Mouse (Mus musculus) MEL (cell line): ENCODE data around the gene B3gnt7. TPM values are rescaled to one million over a fixed set of nuclear protein-coding genes. Genes with fewer than 3 reads are reported as not detected.

Source experiments
- DNase-seq: peaks from one replicate; pipeline ENCODE4 v3.0.0; 2011; ENCODE audit warnings: low read depth, low spot score
- H3K27ac ChIP-seq: 2 replicates; pipeline ENCODE4 v1.5.1; 2012; ENCODE audit warnings: low read depth, mild to moderate bottlenecking, control low read depth, low read length, moderate library complexity; ENCODE audit not compliant: control insufficient read depth
- H3K27me3 ChIP-seq, 2 experiments: fragments of 150-350 bp in 1 of 2; sonication (generic) in 1 of 2; 2 replicates each; pipeline ENCODE4 v1.6.1; 2012; ENCODE audit warnings: low read length in 2 of 2, mild to moderate bottlenecking in 2 of 2, improper control_type of control experiment in 1 of 2, moderate library complexity in 1 of 2; ENCODE audit not compliant: insufficient read depth in 2 of 2, control insufficient read depth in 1 of 2
- H3K36me3 ChIP-seq, 2 experiments: 2 replicates each; pipeline ENCODE4 v1.6.1; 2012 to 2014; ENCODE audit warnings: low read length in 2 of 2, improper control_type of control experiment in 1 of 2, inconsistent platforms in 1 of 2, mild to moderate bottlenecking in 1 of 2; ENCODE audit not compliant: insufficient read depth in 2 of 2, control insufficient read depth in 1 of 2
- H3K4me1 ChIP-seq, 2 experiments: fragments of 150-350 bp in 1 of 2; sonication (generic) in 1 of 2; 2 replicates each; pipeline ENCODE4 v1.6.1; 2012; ENCODE audit warnings: low read length in 2 of 2, improper control_type of control experiment in 1 of 2, mild to moderate bottlenecking in 1 of 2; ENCODE audit not compliant: insufficient read depth in 2 of 2, control insufficient read depth in 1 of 2
- H3K4me3 ChIP-seq, 2 experiments: fragments of 150-350 bp in 1 of 2; sonication (generic) in 1 of 2; 2 replicates each; pipeline ENCODE4 v1.5.1; 2012; ENCODE audit warnings: low read depth in 2 of 2, low read length in 2 of 2, mild to moderate bottlenecking in 2 of 2, moderate library complexity in 2 of 2, control low read depth in 1 of 2, improper control_type of control experiment in 1 of 2; ENCODE audit not compliant: control insufficient read depth in 1 of 2, insufficient read depth in 1 of 2
- H3K79me2 ChIP-seq: 2 replicates; pipeline ENCODE4 v1.6.1; 2012; ENCODE audit warnings: mild to moderate bottlenecking, low read length, moderate library complexity; ENCODE audit not compliant: control insufficient read depth, poor library complexity, insufficient read depth
- H3K9ac ChIP-seq: 2 replicates; pipeline ENCODE4 v1.6.1; 2012; ENCODE audit warnings: low read depth, mild to moderate bottlenecking, control low read depth, low read length, moderate library complexity; ENCODE audit not compliant: control insufficient read depth, poor library complexity, severe bottlenecking
- H3K9me3 ChIP-seq: fragments of 150-350 bp; sonication (generic); replicated peaks from 2 replicates; pipeline ENCODE4 v1.6.1; 2012; ENCODE audit warnings: mild to moderate bottlenecking, low read length, improper control_type of control experiment, moderate library complexity; ENCODE audit not compliant: insufficient read depth
- CHD2 ChIP-seq: IDR thresholded peaks from 2 replicates; pipeline ENCODE4 v1.6.1; 2011; ENCODE audit warnings: low read length, improper control_type of control experiment
- CTCF ChIP-seq, 3 experiments: IDR thresholded peaks in 2 of 3; conservative IDR thresholded peaks in 1 of 3; 2 replicates each; pipeline ENCODE4 v1.5.1; 2011 to 2012; ENCODE audit warnings: low read length in 3 of 3, low read depth in 2 of 3, mild to moderate bottlenecking in 2 of 3, improper control_type of control experiment in 1 of 3, inconsistent platforms in 1 of 3, mixed read lengths in 1 of 3, moderate library complexity in 1 of 3; ENCODE audit not compliant: control insufficient read depth in 1 of 3, insufficient read depth in 1 of 3, poor library complexity in 1 of 3, severe bottlenecking in 1 of 3
- E2F4 ChIP-seq: IDR thresholded peaks from 2 replicates; pipeline ENCODE4 v1.6.1; 2011; ENCODE audit warnings: low read depth, low read length, improper control_type of control experiment, borderline replicate concordance
- ELF1 ChIP-seq: IDR thresholded peaks from 2 replicates; pipeline ENCODE4 v1.6.1; 2014; ENCODE audit warnings: low read depth, mild to moderate bottlenecking, inconsistent platforms, low read length, improper control_type of control experiment, moderate library complexity
- EP300 ChIP-seq, 2 experiments: IDR thresholded peaks; 2 replicates each; pipeline ENCODE4 v1.6.1; 2011; ENCODE audit warnings: improper control_type of control experiment in 2 of 2, low read length in 2 of 2, low read depth in 1 of 2, mild to moderate bottlenecking in 1 of 2
- ETS1 ChIP-seq: IDR thresholded peaks from 2 replicates; pipeline ENCODE4 v1.6.1; 2012; ENCODE audit warnings: low read depth, mild to moderate bottlenecking, inconsistent platforms, low read length, improper control_type of control experiment, moderate library complexity
- GABPA ChIP-seq: IDR thresholded peaks from 2 replicates; pipeline ENCODE4 v1.6.1; 2012; ENCODE audit warnings: low read depth, mild to moderate bottlenecking, inconsistent platforms, low read length, improper control_type of control experiment, moderate library complexity
- KAT2A ChIP-seq: conservative IDR thresholded peaks from 2 replicates; pipeline ENCODE4 v1.6.1; 2012; ENCODE audit warnings: low read depth, low read length, improper control_type of control experiment, inconsistent platforms
- MAX ChIP-seq: IDR thresholded peaks from 2 replicates; pipeline ENCODE4 v1.6.1; 2011; ENCODE audit warnings: low read length, improper control_type of control experiment
- MAZ ChIP-seq: IDR thresholded peaks from 2 replicates; pipeline ENCODE4 v1.6.1; 2012; ENCODE audit warnings: low read depth, mild to moderate bottlenecking, inconsistent platforms, low read length, improper control_type of control experiment
- MXI1 ChIP-seq: IDR thresholded peaks from 2 replicates; pipeline ENCODE4 v1.6.1; 2011; ENCODE audit warnings: mild to moderate bottlenecking, low read depth, low read length, improper control_type of control experiment
- NELFE ChIP-seq: IDR thresholded peaks from 2 replicates; pipeline ENCODE4 v1.6.1; 2011; ENCODE audit warnings: low read depth, low read length, improper control_type of control experiment
- RAD21 ChIP-seq: IDR thresholded peaks from 2 replicates; pipeline ENCODE4 v1.6.1; 2011; ENCODE audit warnings: mild to moderate bottlenecking, low read depth, low read length, improper control_type of control experiment
- SMC3 ChIP-seq: IDR thresholded peaks from 2 replicates; pipeline ENCODE4 v1.6.1; 2011; ENCODE audit warnings: low read depth, low read length, improper control_type of control experiment
- TCF12 ChIP-seq: IDR thresholded peaks from 2 replicates; pipeline ENCODE4 v1.6.1; 2014; ENCODE audit warnings: low read depth, mild to moderate bottlenecking, inconsistent platforms, low read length, improper control_type of control experiment, moderate library complexity
- ZC3H11A ChIP-seq: IDR thresholded peaks from 2 replicates; pipeline ENCODE4 v1.6.1; 2012; ENCODE audit warnings: low read depth, mild to moderate bottlenecking, inconsistent platforms, low read length, improper control_type of control experiment
- ZKSCAN1 ChIP-seq: IDR thresholded peaks from 2 replicates; pipeline ENCODE4 v1.6.1; 2012; ENCODE audit warnings: low read depth, mild to moderate bottlenecking, inconsistent platforms, low read length, improper control_type of control experiment, moderate library complexity
- ZNF384 ChIP-seq: IDR thresholded peaks from 2 replicates; pipeline ENCODE4 v1.6.1; 2012; ENCODE audit warnings: low read depth, mild to moderate bottlenecking, inconsistent platforms, low read length, improper control_type of control experiment
- polyA plus RNA-seq, 2 experiments: library from polyadenylated mRNA; stranded (reverse) in 1 of 2; unstranded in 1 of 2; fragments of >175 nt in 1 of 2; fragments of >200 nt in 1 of 2; gene quantifications; 2 replicates each; pipeline versions ENCODE4 v1.2.1 to v1.2.4; 2012; ENCODE audit warnings: low replicate concordance in 2 of 2, low read depth in 1 of 2; ENCODE audit not compliant: insufficient read length in 2 of 2, insufficient read depth in 1 of 2, missing spikeins in 1 of 2
- total RNA-seq: library from RNA; depleted of rRNA; stranded (reverse); fragments of 300-350 nt; gene quantifications from 2 replicates; pipeline ENCODE4 v1.2.3, GENCODE M21; 2012

The B3gnt7 gene
- total and polyA plus RNA-seq, 3 experiments = 0.40 TPM; not detected in 2

DNA sequence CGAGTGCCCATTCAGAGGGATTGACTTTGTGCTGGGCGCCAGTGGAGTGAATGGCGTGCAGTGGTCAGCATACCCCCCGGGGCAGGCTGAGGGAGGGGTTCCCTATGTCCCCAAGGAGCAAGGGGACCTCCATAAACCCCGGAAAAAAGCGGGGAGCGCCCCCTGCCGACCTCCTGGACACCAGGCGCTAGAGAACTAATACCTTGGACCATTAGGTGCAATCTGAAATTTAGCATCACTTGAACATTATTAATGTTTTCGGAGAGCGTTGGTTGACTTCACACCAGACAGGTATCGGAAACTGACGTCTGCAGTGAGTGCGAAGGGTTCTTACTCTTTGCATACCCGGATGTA lies 11.1 kb downstream of the B3gnt7 start:
- no peaks in the 10 kb centered on the region; a peak in 1 of 4 replicates for H3K27me3 ChIP-seq
- H3K4me3 ChIP-seq = no peak overlapping the region
- H3K4me1 ChIP-seq = peaks cover 0 to 2% of the 10 kb centered on the region in 2 experiments; a peak in 1 of 4 replicates
- no peaks in the 10 kb centered on the region for H3K9me3 ChIP-seq
- peaks cover 0 to 2% of the 10 kb centered on the region in 2 experiments; a peak in 1 of 4 replicates for H3K36me3 ChIP-seq
- no peaks in the 10 kb centered on the region for H3K79me2 ChIP-seq
- TF ChIP-seq ZNF384 (no peak), RAD21 (peak; percentile 60), CTCF (IDR thresholded peaks at IDR 0.05 in 2 of 3, conservative IDR thresholded peaks at IDR 0.05 in 1 of 3; ENCODE audit: control insufficient read depth in 1 of 3, insufficient read depth in 1 of 3, low read depth in 2 of 3, low read length in 3 of 3, poor library complexity in 1 of 3, severe bottlenecking in 1 of 3) (peak; percentile 51 to 87 (median 73)), SMC3 (peak; percentile 68), ZC3H11A (peak; percentile 56)
- TF ChIP-seq, all 39 proteins: peak for 4
- Histone ChIP-seq H3K9ac (no peak overlapping the region), H3K27ac (no peak overlapping the region)
- peak; percentile 23 for DNase-seq

DNA sequence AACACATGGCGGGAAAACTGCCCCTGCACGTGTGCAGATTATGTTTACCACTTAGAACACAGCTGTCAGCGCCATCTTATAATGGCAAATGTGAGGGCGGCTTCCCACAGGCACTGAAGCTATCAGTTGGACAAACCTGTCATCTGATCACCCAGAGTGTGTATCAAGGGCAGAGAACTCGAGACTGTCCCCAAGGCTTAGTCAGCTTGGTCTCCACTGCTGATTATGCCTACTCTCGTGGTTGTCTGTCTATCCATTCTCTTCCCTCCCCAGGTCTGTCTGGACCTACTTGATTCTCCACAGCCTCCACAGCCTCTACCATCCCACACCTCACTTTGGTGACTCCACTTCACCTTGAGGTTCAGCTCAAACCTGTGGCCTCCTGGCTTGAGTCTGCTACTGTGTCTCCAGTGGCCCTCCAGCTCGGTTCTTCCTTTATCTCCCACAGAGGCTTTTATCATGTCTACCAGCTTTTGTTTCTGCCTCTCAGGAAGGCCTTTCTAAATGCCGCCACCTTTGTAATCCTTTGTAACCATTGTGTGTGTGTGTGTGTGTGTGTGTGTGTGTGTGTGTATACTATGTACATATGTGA lies 18.3 kb downstream of the B3gnt7 start:
- Histone ChIP-seq H3K4me1 (peaks cover 2 to 9% of the 10 kb centered on the region in 2 experiments; a peak in 3 of 4 replicates), H3K9me3 (no peaks in the 10 kb centered on the region), H3K79me2 (no peaks in the 10 kb centered on the region), H3K9ac (peak overlapping the region; percentile 38), H3K4me3 (no peak overlapping the region), H3K27ac (peak overlapping the region; percentile 46), H3K36me3 (peaks cover 0 to 3% of the 10 kb centered on the region in 2 experiments; a peak in 2 of 4 replicates), H3K27me3 (no peaks in the 10 kb centered on the region)
- TF ChIP-seq TCF12 = peak; percentile 69; the same call in 1 of the 2 replicates
- TF ChIP-seq ZKSCAN1 = no peak
- peak; percentile 7; the same call in 1 of the 2 replicates for TF ChIP-seq ETS1
- peak; percentile 64 for DNase-seq

DNA sequence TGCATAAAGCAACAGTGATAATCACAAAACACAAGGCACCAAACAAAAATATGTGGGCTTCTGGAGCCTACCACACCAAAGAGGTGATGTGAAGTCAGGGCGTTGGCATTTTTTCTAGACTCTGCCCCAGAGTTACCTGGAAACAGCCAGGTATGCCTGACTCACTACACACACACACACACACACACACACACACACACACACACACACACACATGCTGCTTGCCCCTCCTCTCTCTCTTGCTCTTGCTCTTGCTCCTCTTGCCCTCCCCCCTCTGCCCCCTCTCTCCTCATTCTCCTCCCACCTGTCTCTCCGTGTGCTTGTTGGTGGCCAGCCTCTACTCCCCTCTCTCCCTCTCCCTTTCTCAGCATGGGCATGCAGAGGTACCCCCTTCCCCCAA lies 33.7 kb downstream of the B3gnt7 start:
- no peaks in the 10 kb centered on the region for H3K79me2 ChIP-seq
- TF ChIP-seq GABPA (no peak), E2F4 (no peak), KAT2A (no peak), MXI1 (no peak), NELFE (no peak), CHD2 (no peak), ELF1 (no peak), MAZ (no peak), ETS1 (no peak), MAX (no peak), EP300 (IDR thresholded peaks at IDR 0.05; ENCODE audit: low read depth in 1 of 2, low read length in 2 of 2) (no peak), ZKSCAN1 (no peak)
- no peak overlapping the region for H3K27ac ChIP-seq
- H3K27me3 ChIP-seq = no peaks in the 10 kb centered on the region; a peak in 1 of 4 replicates
- no peaks in the 10 kb centered on the region for H3K9me3 ChIP-seq
- H3K4me3 ChIP-seq = no peak overlapping the region
- no peaks in the 10 kb centered on the region for H3K36me3 ChIP-seq
- no peak for DNase-seq
- H3K4me1 ChIP-seq = no peaks in the 10 kb centered on the region
- H3K9ac ChIP-seq = no peak overlapping the region
